Mouse (Mus musculus) midbrain, embryonic 11.5 days (tissue): ENCODE measurements around the gene Nrap. TPM values are rescaled to one million over a fixed set of nuclear protein-coding genes. Genes with fewer than 3 reads are reported as not detected.

Source experiments
- ATAC-seq: fragments of 200-750 bp; cut with Nextera tagmentation; 2 replicates; pipeline ENCODE4 v1.8.0; 2017; ENCODE audit warnings: moderate TSS enrichment, moderate library complexity; ENCODE audit not compliant: low FRiP score
- DNase-seq: peaks from one replicate; pipeline ENCODE4 v3.0.0; 2015; ENCODE audit warnings: low spot score; ENCODE audit errors: missing footprints
- H3K27ac ChIP-seq: fragments of 300-500 bp; sonication (generic); 2 replicates; pipeline ENCODE4 v1.5.1; 2014; ENCODE audit warnings: low read depth, low read length
- H3K27me3 ChIP-seq: fragments of 300-500 bp; sonication (generic); 2 replicates; pipeline ENCODE4 v1.6.1; 2014; ENCODE audit warnings: mild to moderate bottlenecking, low read length, moderate library complexity, mixed read lengths; ENCODE audit not compliant: control insufficient read depth, insufficient read depth
- H3K36me3 ChIP-seq: fragments of 300-500 bp; sonication (generic); 2 replicates; pipeline ENCODE4 v1.6.1; 2014; ENCODE audit warnings: mild to moderate bottlenecking, low read length, moderate library complexity, mixed read lengths; ENCODE audit not compliant: control insufficient read depth, insufficient read depth
- H3K4me1 ChIP-seq: fragments of 300-500 bp; sonication (generic); 2 replicates; pipeline ENCODE4 v1.6.1; 2014; ENCODE audit warnings: low read length; ENCODE audit not compliant: control insufficient read depth, insufficient read depth
- H3K4me2 ChIP-seq: fragments of 300-500 bp; sonication (generic); 2 replicates; pipeline ENCODE4 v1.6.1; 2014; ENCODE audit warnings: mild to moderate bottlenecking, moderate library complexity
- H3K4me3 ChIP-seq: fragments of 300-500 bp; sonication (generic); 2 replicates; pipeline ENCODE4 v1.5.1; 2014; ENCODE audit warnings: low read depth, low read length
- H3K9ac ChIP-seq: fragments of 300-500 bp; sonication (generic); 2 replicates; pipeline ENCODE4 v1.6.1; 2014; ENCODE audit warnings: low read length
- H3K9me3 ChIP-seq: fragments of 300-500 bp; sonication (generic); 2 replicates; pipeline ENCODE4 v1.6.1; 2016; ENCODE audit warnings: low read length; ENCODE audit not compliant: control insufficient read depth
- WGBS: fragments of 180-500 bp; shearing (Covaris S2); extraction: QIAGEN DNeasy Blood & Tissue Kit; methylation state at CpG from one replicate; pipeline ENCODE4 v1.1.7; 2014; 5-methylcytosine and 5-hydroxymethylcytosine counted together
- polyA plus RNA-seq: library from polyadenylated mRNA; unstranded; fragments of >200 nt; fragmentation: Nextera tagmentation; extraction: Ambion mirVana; gene quantifications from 2 replicates; pipeline ENCODE4 v1.2.1, GENCODE M21; 2014

The Nrap gene
- polyA plus RNA-seq: 0.16 and 0.29 TPM in 2 replicates

DNA sequence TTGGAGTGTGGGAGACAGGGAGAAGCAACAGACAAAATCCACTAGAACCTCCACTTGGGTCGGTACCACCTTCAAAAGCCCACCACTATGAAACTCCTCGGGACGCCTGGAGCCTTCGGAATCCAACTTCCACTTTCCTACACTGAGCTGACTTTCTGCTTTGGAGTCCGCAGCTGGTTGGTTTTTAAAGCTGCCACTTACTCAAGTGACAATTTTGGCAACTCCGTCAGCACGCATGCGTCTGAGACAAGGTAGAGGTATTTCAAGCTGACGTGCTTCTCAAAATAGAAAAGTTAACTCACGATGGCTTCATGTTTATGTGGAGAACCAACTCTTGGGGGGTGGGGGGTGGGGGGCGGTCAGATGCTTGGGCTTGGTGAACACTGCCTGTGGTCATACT, at the start of gene Nrap:
TSS of gene Nrap (minus strand) at position 159 of the 400 bp plus-strand sequence.
- Histone ChIP-seq H3K9ac (no peak within 1 kb of the TSS), H3K27ac (no peak within 1 kb of the TSS), H3K27me3 (no peaks in the 10 kb centered on the region; the same call in 1 of the 2 replicates), H3K9me3 (no peaks in the 10 kb centered on the region), H3K36me3 (no peaks in the 10 kb centered on the region), H3K4me1 (no peaks in the 10 kb centered on the region), H3K4me3 (no peak within 1 kb of the TSS), H3K4me2 (no peak within 1 kb of the TSS)
- DNase-seq (no peak), ATAC-seq (no peak)
- WGBS: 89% methylated on average over 11 of the region's 11 CpGs

DNA sequence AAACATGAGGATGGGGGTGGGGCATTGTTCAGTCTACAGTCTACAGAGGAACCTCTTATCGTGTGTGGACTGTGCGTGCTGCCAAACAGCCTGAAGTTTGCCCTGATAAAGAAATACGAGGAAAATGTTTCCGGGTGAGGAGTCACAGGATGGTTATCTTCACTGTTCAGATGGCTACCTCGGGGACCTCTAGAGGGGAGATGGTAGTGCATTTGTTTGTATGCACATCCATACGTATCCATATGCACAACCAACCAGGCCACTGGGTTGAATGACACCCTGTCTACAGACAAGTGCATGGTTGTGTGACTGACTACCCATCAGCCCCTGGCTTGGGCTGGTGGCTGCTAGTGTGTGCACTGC, 49.2 kb upstream of the Nrap start:
- Histone ChIP-seq H3K4me3 (no peak overlapping the region), H3K36me3 (no peaks in the 10 kb centered on the region), H3K4me2 (no peak overlapping the region), H3K27ac (no peak overlapping the region), H3K4me1 (no peaks in the 10 kb centered on the region), H3K9me3 (no peaks in the 10 kb centered on the region), H3K9ac (no peak overlapping the region), H3K27me3 (no peaks in the 10 kb centered on the region)
- ATAC-seq (no peak), DNase-seq (peak; percentile 73)
- 90% methylated on average over 6 of the region's 6 CpGs for WGBS

DNA sequence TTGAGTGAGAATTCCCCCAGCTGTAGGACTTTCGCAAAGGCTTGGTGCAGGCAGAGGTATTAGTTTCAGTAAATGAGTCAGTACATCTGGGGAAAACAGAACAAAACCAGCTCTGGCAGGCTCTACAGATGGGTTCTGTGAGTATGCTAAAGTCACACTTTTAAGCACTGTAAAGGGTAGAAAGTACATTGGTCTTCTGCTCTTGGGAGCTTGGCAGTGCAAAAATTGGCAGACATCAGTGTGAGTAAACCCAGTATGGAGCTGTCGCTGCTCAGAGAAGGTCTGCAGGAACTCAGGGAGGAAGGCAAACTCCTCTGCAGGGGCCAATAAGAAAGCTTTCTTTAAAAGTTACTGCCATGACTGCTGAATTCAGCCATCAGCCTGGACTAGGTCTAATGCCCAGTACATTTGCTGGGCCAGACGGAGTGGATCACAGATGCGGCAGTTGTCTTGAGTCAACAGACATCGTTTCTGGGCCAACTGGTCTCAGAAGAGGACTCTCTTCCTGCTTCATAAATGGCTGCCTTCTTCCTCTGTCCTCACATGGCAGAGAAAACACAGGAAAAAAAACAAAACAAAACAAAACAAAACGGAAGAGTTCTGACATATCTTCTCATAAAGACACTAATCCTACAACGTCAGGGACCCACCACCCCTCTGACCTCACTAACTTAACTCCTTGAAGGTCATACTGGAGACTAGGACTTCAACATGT, 48.7 kb upstream of the Nrap start:
- 84% methylated on average over 7 of the region's 7 CpGs for WGBS
- Histone ChIP-seq H3K27me3 (no peaks in the 10 kb centered on the region), H3K9ac (no peak overlapping the region), H3K4me1 (no peaks in the 10 kb centered on the region), H3K36me3 (no peaks in the 10 kb centered on the region), H3K27ac (no peak overlapping the region), H3K4me3 (no peak overlapping the region), H3K9me3 (no peaks in the 10 kb centered on the region), H3K4me2 (no peak overlapping the region)
- DNase-seq (peak; percentile 62), ATAC-seq (no peak)

DNA sequence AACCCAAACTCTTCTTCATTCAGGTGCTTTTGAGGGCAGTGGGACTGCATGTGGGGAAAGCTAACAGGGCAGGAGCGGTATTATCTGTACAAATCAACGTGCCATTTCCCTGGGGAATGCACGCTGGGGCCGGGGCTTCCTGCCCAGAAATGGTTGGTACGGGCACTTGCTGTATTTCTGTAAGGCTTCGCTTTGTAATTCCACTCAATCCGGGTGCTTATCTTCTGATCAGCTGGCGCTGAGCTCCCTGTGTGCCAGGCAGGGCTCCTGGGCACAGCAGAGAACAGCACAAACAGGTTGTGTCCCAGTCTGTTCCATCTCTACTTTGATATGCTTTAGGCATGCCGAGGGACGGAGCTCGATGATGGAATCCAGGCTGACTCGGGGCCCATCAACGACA, 46.5 kb upstream of the Nrap start:
- no peaks in the 10 kb centered on the region for H3K9me3 ChIP-seq
- no peak for DNase-seq
- H3K4me3 ChIP-seq: no peak overlapping the region
- WGBS: 87% methylated on average over 13 of the region's 13 CpGs
- no peak overlapping the region for H3K9ac ChIP-seq
- no peak overlapping the region for H3K4me2 ChIP-seq
- H3K27ac ChIP-seq: no peak overlapping the region
- no peaks in the 10 kb centered on the region for H3K27me3 ChIP-seq
- H3K4me1 ChIP-seq: no peaks in the 10 kb centered on the region
- no peaks in the 10 kb centered on the region for H3K36me3 ChIP-seq
- ATAC-seq: no peak

DNA sequence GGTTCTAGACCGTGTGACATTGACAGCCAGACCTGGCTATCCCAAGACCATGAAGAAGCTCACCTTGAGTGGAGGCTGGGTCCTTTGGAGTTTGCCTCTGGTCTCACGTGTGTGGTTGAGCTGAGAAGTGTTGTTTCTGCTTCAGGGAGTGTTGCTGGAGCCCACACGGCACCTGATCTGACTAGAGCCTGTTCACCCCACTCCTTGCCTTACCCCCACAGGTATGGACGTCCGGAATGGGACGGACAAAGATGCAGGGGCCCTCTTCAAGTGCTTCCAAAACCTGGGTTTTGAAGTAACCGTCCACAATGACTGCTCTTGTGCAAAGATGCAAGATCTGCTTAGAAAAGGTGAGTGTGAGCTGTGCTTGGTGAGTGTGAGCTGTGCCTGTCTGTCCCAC, 43.7 kb upstream of the Nrap start:
- peak; percentile 51 for DNase-seq
- 90% methylated on average over 7 of the region's 7 CpGs for WGBS
- no peak for ATAC-seq
- Histone ChIP-seq H3K9me3 (no peaks in the 10 kb centered on the region), H3K27ac (no peak overlapping the region), H3K9ac (no peak overlapping the region), H3K4me1 (no peaks in the 10 kb centered on the region), H3K27me3 (no peaks in the 10 kb centered on the region), H3K4me3 (no peak overlapping the region), H3K36me3 (no peaks in the 10 kb centered on the region), H3K4me2 (no peak overlapping the region)

DNA sequence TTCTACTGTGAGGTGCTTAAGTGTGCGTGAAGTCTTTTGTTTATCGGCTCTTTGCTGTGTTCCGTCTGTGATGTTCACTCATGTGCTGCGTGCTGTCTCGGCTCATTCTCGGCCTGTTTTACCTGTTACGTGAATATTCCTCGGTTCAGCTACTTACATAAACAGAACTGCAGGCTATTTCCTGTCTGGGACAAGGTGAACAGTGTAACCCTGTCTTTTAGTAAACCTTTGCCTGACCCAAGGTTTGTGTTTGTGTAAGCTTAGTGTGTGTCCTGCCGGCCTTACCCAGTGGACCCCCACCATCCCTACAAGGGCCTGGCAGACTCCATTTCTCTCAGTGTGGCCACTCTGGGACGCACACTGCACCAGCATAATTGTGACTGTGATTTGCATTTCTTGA, 42.9 kb upstream of the Nrap start:
- 75% methylated on average over 10 of the region's 10 CpGs for WGBS
- no peaks in the 10 kb centered on the region for H3K27me3 ChIP-seq
- no peaks in the 10 kb centered on the region for H3K36me3 ChIP-seq
- DNase-seq: peak; percentile 60
- H3K4me3 ChIP-seq: no peak overlapping the region
- no peaks in the 10 kb centered on the region for H3K4me1 ChIP-seq
- no peak for ATAC-seq
- no peaks in the 10 kb centered on the region for H3K9me3 ChIP-seq
- H3K4me2 ChIP-seq: no peak overlapping the region
- no peak overlapping the region for H3K9ac ChIP-seq
- no peak overlapping the region for H3K27ac ChIP-seq

DNA sequence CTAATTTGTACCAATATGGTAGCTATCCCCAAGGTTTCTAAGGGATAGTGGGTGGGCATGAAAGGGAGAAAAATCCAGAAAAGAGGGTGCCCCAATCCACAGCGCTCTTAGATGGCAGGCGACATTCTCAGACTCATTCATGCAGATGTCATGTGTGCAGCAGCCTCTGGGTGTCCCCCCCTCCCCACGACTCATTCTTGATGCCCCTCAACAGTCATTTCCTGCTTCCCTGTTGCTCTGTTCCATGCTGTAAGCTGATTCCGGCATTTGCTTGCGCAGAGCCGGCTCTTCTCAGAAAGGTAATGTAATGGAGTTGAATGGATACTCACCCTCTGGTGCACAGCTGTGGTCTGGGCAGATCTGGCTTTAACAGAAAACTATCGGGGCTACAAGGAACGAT, 40.5 kb upstream of the Nrap start:
- Histone ChIP-seq H3K4me3 (no peak overlapping the region), H3K4me1 (no peaks in the 10 kb centered on the region), H3K9ac (no peak overlapping the region), H3K27me3 (no peaks in the 10 kb centered on the region), H3K27ac (no peak overlapping the region), H3K36me3 (no peaks in the 10 kb centered on the region), H3K4me2 (no peak overlapping the region), H3K9me3 (no peaks in the 10 kb centered on the region)
- 80% methylated on average over 8 of the region's 8 CpGs for WGBS
- ATAC-seq (no peak), DNase-seq (no peak)

DNA sequence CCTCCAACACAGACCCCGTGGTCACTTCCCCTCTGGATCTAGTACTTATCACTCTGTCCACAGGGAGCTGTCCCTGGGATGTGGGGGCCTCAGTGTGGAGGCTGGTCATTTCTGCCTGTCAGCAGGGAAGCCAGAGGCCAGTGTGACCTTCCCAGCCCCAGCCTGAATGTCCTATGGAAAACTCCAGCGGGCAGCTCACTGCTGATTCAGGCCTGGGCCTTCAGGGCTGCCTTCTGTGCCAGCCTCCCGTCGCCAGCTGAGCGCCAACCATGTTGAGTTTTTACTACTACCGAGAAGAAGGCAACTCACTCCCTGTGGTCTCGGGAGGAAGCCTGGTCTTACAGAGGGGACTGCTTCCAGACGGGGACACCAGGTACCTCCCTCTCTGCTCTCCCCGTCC, 35.7 kb upstream of the Nrap start:
- no peaks in the 10 kb centered on the region for H3K36me3 ChIP-seq
- no peak overlapping the region for H3K4me3 ChIP-seq
- DNase-seq (peak; percentile 81), ATAC-seq (no peak)
- no peak overlapping the region for H3K9ac ChIP-seq
- H3K27ac ChIP-seq: no peak overlapping the region
- no peak overlapping the region for H3K4me2 ChIP-seq
- no peaks in the 10 kb centered on the region for H3K27me3 ChIP-seq
- H3K9me3 ChIP-seq: no peaks in the 10 kb centered on the region
- no peaks in the 10 kb centered on the region for H3K4me1 ChIP-seq
- 65% methylated on average over 9 of the region's 9 CpGs for WGBS

DNA sequence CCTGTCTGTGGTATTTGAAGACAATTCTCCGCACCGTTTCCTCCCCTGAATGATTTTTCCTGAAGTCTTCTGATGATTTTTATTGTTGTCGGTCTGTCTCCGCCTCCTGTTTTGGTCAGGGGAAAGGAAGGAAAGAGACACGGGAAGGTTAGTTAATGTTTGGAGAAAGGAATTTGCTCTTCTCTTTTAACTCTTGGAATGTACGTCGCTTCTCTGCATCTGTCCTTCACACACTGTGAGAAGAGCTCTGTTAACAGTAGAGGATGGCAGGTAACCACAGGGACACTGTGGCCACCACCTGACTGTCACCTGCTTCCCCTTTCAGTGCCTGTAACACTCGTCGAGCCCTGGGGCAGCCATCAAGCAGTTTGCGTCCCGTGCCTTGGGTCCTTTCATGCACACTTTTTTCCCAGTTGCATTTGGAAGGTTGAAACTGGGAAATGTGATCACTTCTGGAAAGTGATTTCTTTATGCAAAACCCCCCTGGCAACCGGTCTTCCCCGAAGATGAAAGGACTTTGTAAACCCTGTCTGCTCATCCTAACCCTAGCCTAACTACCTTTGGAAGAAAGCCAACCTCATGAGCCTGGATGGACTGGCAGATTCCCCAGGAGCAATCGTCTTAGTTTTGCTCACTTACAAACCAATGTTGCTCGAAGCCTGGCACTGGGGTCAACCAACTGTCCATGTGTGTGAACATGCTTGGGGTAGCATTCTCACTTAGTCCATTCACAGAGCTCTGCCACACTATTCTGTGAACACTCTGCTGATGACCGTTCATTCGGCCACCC, 35.0 kb upstream of the Nrap start:
- no peak overlapping the region for H3K4me2 ChIP-seq
- H3K4me3 ChIP-seq: no peak overlapping the region
- no peaks in the 10 kb centered on the region for H3K27me3 ChIP-seq
- H3K4me1 ChIP-seq: no peaks in the 10 kb centered on the region
- ATAC-seq: no peak
- no peaks in the 10 kb centered on the region for H3K36me3 ChIP-seq
- H3K9ac ChIP-seq: no peak overlapping the region
- H3K27ac ChIP-seq: no peak overlapping the region
- 85% methylated on average over 17 of the region's 17 CpGs for WGBS
- H3K9me3 ChIP-seq: no peaks in the 10 kb centered on the region
- DNase-seq: peak; percentile 54
